Mouse (Mus musculus): Measurements from ENCODE around the gene Gpr152. TPM values are rescaled to one million over a fixed set of nuclear protein-coding genes. Genes with fewer than 3 reads are reported as not detected.

The Gpr152 gene
- polyA plus RNA-seq, 1 experiment from 2014 or later = not detected

GRCm38 (mm10) chr19:4147782-4148490, 8.3 kb downstream of the Gpr152 start:
- peak overlapping the region; percentile 87 for H3K4me3 ChIP-seq
- ATAC-seq (ENCODE audit: insufficient number of reproducible peaks, insufficient read depth, low FRiP score, low TSS enrichment, low read depth) = no peak
- H3K4me2 ChIP-seq = peak overlapping the region; percentile 89
- 35% methylated on average over 9 of the region's 9 CpGs for WGBS
- H3K27ac ChIP-seq = no peak overlapping the region; the same call in 1 of the 2 replicates
- peak overlapping the region; percentile 89 for H3K9ac ChIP-seq
- H3K4me1 ChIP-seq = peaks cover 24% of the 10 kb centered on the region
- H3K9me3 ChIP-seq = no peaks in the 10 kb centered on the region
- peaks cover 34% of the 10 kb centered on the region for H3K36me3 ChIP-seq
- no peaks in the 10 kb centered on the region for H3K27me3 ChIP-seq

GRCm38 (mm10) chr19:4148491-4148806, 8.9 kb downstream of the Gpr152 start, which contains the start of gene Coro1b:
Gene Coro1b, plus strand, starts transcription at chr19:4148619.
- WGBS = under 1% methylated on average over 29 of the region's 33 CpGs
- H3K4me2 ChIP-seq = peak within 1 kb of the TSS; percentile 89
- H3K36me3 ChIP-seq = peaks cover 39% of the 10 kb centered on the region
- ATAC-seq (ENCODE audit: insufficient number of reproducible peaks, insufficient read depth, low FRiP score, low TSS enrichment, low read depth) = peak; percentile 92
- H3K27ac ChIP-seq = peak within 1 kb of the TSS; percentile 72
- H3K27me3 ChIP-seq = no peaks in the 10 kb centered on the region
- H3K4me1 ChIP-seq = peaks cover 24% of the 10 kb centered on the region
- peak within 1 kb of the TSS; percentile 89 for H3K9ac ChIP-seq
- H3K9me3 ChIP-seq = no peaks in the 10 kb centered on the region
- peak within 1 kb of the TSS; percentile 87 for H3K4me3 ChIP-seq

DNA sequence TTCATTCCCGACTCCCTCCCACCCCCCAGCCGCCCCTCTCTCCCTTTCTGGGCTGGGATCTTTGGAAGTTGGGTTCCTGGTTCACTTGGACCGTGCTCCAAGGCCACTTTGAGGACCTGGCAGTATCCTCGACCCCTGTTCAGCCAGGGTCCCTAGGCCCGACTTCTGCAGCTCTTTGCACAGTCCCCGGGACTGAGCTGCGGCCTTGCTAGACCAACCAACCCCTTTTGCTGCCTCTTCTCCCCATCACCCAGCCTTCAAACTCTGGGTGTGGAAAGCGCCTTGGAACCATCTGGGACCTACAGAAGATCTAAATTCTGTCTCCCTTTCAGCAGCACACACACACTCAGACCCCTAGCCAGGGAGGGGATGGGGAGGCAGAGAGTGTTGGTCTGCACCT, 9.2 kb downstream of the Gpr152 start:
- Histone ChIP-seq H3K27me3 (no peaks in the 10 kb centered on the region), H3K9me3 (no peaks in the 10 kb centered on the region), H3K4me1 (peaks cover 24% of the 10 kb centered on the region), H3K4me3 (peak overlapping the region; percentile 87), H3K9ac (peak overlapping the region; percentile 89), H3K4me2 (peak overlapping the region; percentile 89), H3K36me3 (peaks cover 43% of the 10 kb centered on the region), H3K27ac (peak overlapping the region; percentile 72)
- WGBS = 6% methylated on average over 6 of the region's 8 CpGs
- no peak for ATAC-seq (ENCODE audit: insufficient number of reproducible peaks, insufficient read depth, low FRiP score, low TSS enrichment, low read depth)

GRCm38 (mm10) chr19:4149283-4149682, 9.7 kb downstream of the Gpr152 start:
- 87% methylated on average over 11 of the region's 11 CpGs for WGBS

DNA sequence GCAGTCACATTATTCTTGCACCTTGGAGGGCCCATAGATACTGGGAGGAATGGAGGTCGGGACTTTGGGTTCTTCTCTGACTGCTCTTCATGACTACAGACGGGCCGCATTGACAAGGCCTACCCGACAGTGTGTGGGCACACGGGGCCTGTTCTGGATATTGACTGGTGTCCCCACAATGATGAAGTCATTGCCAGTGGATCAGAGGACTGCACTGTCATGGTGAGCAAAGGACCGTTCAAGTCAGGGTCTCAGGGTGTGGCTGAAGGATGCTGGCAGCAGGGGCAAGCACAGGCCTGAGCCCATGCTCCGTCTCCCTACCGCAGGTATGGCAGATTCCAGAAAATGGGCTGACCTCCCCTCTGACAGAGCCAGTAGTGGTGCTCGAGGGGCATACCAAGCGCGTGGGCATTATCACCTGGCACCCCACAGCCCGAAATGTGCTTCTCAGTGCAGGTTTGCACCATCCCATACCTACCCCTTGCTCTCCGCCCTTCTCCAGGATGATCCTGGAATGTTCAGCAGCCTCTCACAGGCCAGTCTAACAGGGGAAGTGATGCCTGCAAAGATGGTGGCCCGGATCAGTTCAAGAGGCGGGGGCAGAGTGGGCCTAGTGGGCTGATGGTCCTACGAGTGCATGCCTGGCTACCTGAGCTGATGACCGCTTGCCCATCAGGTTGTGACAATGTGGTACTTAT, 10.3 kb downstream of the Gpr152 start:
- Histone ChIP-seq H3K27ac (no peak overlapping the region), H3K27me3 (no peaks in the 10 kb centered on the region), H3K4me3 (peak overlapping the region; percentile 87; the same call in 1 of the 2 replicates), H3K9ac (peak overlapping the region; percentile 36; the same call in 1 of the 2 replicates), H3K4me1 (peaks cover 24% of the 10 kb centered on the region), H3K4me2 (peak overlapping the region; percentile 89), H3K9me3 (no peaks in the 10 kb centered on the region), H3K36me3 (peaks cover 45% of the 10 kb centered on the region)
- 93% methylated on average over 17 of the region's 17 CpGs for WGBS
- ATAC-seq (ENCODE audit: insufficient number of reproducible peaks, insufficient read depth, low FRiP score, low TSS enrichment, low read depth) = no peak

More at GRCm38 (mm10) chr19:4149283-4149682, 9.7 kb downstream of the Gpr152 start:
- peak overlapping the region; percentile 89 for H3K9ac ChIP-seq
- peaks cover 24% of the 10 kb centered on the region for H3K4me1 ChIP-seq
- no peaks in the 10 kb centered on the region for H3K9me3 ChIP-seq
- no peak for ATAC-seq (ENCODE audit: insufficient number of reproducible peaks, insufficient read depth, low FRiP score, low TSS enrichment, low read depth)
- peaks cover 45% of the 10 kb centered on the region for H3K36me3 ChIP-seq
- H3K4me2 ChIP-seq = peak overlapping the region; percentile 89
- no peak overlapping the region for H3K27ac ChIP-seq
- peak overlapping the region; percentile 87 for H3K4me3 ChIP-seq
- H3K27me3 ChIP-seq = no peaks in the 10 kb centered on the region

GRCm38 (mm10) chr19:4150567-4151487, 11.2 kb downstream of the Gpr152 start:
- ATAC-seq (ENCODE audit: insufficient number of reproducible peaks, insufficient read depth, low FRiP score, low TSS enrichment, low read depth) = no peak

GRCm38 (mm10) chr19:4151488-4151860, 11.9 kb downstream of the Gpr152 start:
- H3K36me3 ChIP-seq = peaks cover 55% of the 10 kb centered on the region
- no peak overlapping the region for H3K9ac ChIP-seq
- ATAC-seq (ENCODE audit: insufficient number of reproducible peaks, insufficient read depth, low FRiP score, low TSS enrichment, low read depth) = no peak
- no peaks in the 10 kb centered on the region for H3K9me3 ChIP-seq
- no peak overlapping the region for H3K27ac ChIP-seq
- H3K4me2 ChIP-seq = no peak overlapping the region
- WGBS = 66% methylated on average over 5 of the region's 5 CpGs
- peaks cover 24% of the 10 kb centered on the region for H3K4me1 ChIP-seq
- H3K4me3 ChIP-seq = no peak overlapping the region
- no peaks in the 10 kb centered on the region for H3K27me3 ChIP-seq

More at GRCm38 (mm10) chr19:4150567-4151487, 11.2 kb downstream of the Gpr152 start:
- H3K4me1 ChIP-seq = peaks cover 24% of the 10 kb centered on the region
- H3K4me3 ChIP-seq = no peak overlapping the region
- H3K36me3 ChIP-seq = peaks cover 49% of the 10 kb centered on the region
- H3K9ac ChIP-seq = no peak overlapping the region
- no peak overlapping the region for H3K4me2 ChIP-seq
- H3K27ac ChIP-seq = no peak overlapping the region
- no peaks in the 10 kb centered on the region for H3K27me3 ChIP-seq
- H3K9me3 ChIP-seq = no peaks in the 10 kb centered on the region
- 87% methylated on average over 22 of the region's 22 CpGs for WGBS

DNA sequence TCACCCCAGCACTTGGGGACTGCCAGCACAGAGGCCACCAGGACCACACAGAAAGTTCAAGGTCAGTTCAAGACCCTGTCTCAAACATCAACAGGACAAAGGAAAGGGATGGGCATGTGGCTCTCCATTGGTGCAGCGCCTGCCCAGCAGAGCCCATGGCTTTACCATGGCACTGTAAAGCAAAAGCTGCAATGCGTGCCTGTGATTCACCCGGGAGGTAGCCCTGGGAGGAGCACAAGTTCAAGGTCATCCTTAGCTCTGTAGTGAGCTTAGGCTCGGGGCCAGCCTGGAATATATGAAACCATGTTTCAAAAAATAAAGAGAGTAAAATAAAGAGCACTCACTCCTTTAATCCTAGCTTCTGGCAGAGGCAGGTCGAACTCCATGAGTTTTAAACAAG, 12.3 kb downstream of the Gpr152 start:
- H3K4me3 ChIP-seq = no peak overlapping the region
- no peak overlapping the region for H3K4me2 ChIP-seq
- ATAC-seq (ENCODE audit: insufficient number of reproducible peaks, insufficient read depth, low FRiP score, low TSS enrichment, low read depth) = no peak
- no peaks in the 10 kb centered on the region for H3K9me3 ChIP-seq
- WGBS = 90% methylated on average over 5 of the region's 5 CpGs
- H3K36me3 ChIP-seq = peaks cover 59% of the 10 kb centered on the region
- no peaks in the 10 kb centered on the region for H3K27me3 ChIP-seq
- H3K4me1 ChIP-seq = peaks cover 24% of the 10 kb centered on the region
- H3K27ac ChIP-seq = no peak overlapping the region
- no peak overlapping the region for H3K9ac ChIP-seq

DNA sequence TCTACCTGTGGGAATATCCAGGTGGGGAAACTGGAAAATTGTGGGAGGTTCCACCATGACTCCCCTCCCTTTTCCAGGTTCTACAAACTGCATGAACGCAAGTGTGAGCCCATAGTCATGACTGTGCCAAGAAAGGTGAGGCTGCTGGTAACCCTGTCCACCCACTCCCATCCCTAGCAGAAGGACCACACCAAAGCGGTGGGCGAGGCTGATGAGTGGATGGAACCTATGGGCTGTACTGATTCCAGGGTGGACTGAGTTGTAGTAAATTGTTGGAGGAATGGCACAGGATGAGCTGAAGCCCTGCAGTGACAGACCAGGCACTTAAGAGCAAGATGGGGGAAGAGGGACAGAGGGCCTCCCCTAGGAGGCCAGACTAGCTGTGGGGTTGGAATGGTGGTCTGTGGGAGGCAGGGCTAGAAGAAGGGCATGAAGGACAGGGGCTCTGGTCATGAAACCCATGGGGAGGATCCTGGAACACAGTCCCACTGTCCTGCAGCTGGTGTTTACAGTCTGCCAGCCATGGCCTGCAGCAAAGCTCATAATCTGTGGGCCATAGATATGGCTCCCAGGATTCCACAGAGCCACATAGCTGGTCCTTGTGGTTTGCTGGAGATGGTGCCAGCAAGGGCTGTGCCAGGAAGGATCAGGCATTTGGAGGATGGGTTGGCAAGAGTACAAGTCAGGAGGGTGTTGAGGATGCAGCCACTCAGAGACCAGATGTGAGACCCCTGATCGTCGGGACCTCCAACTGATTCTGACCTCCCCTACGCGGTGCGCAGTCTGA, 13.1 kb downstream of the Gpr152 start:
- Histone ChIP-seq H3K36me3 (peaks cover 66% of the 10 kb centered on the region), H3K27ac (no peak overlapping the region), H3K9ac (0 out of 2 replicates have a peak overlapping the region, but pooled peaks have one; percentile 21)

GRCm38 (mm10) chr19:4153232-4153654, 13.7 kb downstream of the Gpr152 start, which contains the start of gene Ptprcap:
Gene Ptprcap, plus strand, starts transcription at chr19:4153604.
- 0 out of 2 replicates have a peak within 1 kb of the TSS, but pooled peaks have one; percentile 21 for H3K9ac ChIP-seq
- no peak for ATAC-seq (ENCODE audit: insufficient number of reproducible peaks, insufficient read depth, low FRiP score, low TSS enrichment, low read depth)

More for the DNA sequence above, 13.1 kb downstream of the Gpr152 start:
- 86% methylated on average over 8 of the region's 8 CpGs for WGBS
- ATAC-seq (ENCODE audit: insufficient number of reproducible peaks, insufficient read depth, low FRiP score, low TSS enrichment, low read depth) = no peak
- Histone ChIP-seq H3K9me3 (no peaks in the 10 kb centered on the region), H3K4me2 (no peak overlapping the region), H3K4me1 (peaks cover 24% of the 10 kb centered on the region), H3K27me3 (no peaks in the 10 kb centered on the region), H3K4me3 (no peak overlapping the region)

More at GRCm38 (mm10) chr19:4153232-4153654, 13.7 kb downstream of the Gpr152 start, which contains the start of gene Ptprcap:
- WGBS = 81% methylated on average over 11 of the region's 11 CpGs
- peaks cover 72% of the 10 kb centered on the region for H3K36me3 ChIP-seq
- H3K27ac ChIP-seq = no peak within 1 kb of the TSS
- H3K4me1 ChIP-seq = peaks cover 18% of the 10 kb centered on the region
- no peak within 1 kb of the TSS for H3K4me3 ChIP-seq
- no peaks in the 10 kb centered on the region for H3K27me3 ChIP-seq
- no peak within 1 kb of the TSS for H3K4me2 ChIP-seq
- H3K9me3 ChIP-seq = no peaks in the 10 kb centered on the region
